Mouse (Mus musculus) lung, embryonic 15.5 days (tissue): Measurements from ENCODE around the gene Iqce. TPM values are rescaled to one million over a fixed set of nuclear protein-coding genes. Genes with fewer than 3 reads are reported as not detected.

Source experiments
- ATAC-seq: fragments of 200-750 bp; cut with Nextera tagmentation; 2 replicates; pipeline ENCODE4 v1.8.0; 2017; ENCODE audit warnings: moderate number of reproducible peaks, borderline replicate concordance; ENCODE audit not compliant: low FRiP score, low TSS enrichment; ENCODE audit errors: extremely low read depth
- H3K27ac ChIP-seq: fragments of 300-500 bp; sonication (generic); 2 replicates; pipeline ENCODE4 v1.5.1; 2015; ENCODE audit warnings: moderate library complexity, mild to moderate bottlenecking, inconsistent platforms
- H3K27me3 ChIP-seq: fragments of 300-500 bp; sonication (generic); 2 replicates; pipeline ENCODE4 v1.6.1; 2015; ENCODE audit warnings: inconsistent platforms
- H3K36me3 ChIP-seq: fragments of 300-500 bp; sonication (generic); 2 replicates; pipeline ENCODE4 v1.6.1; 2015; ENCODE audit warnings: inconsistent platforms
- H3K4me1 ChIP-seq: fragments of 300-500 bp; sonication (generic); 2 replicates; pipeline ENCODE4 v1.6.1; 2015; ENCODE audit warnings: inconsistent platforms
- H3K4me2 ChIP-seq: fragments of 300-500 bp; sonication (generic); 2 replicates; pipeline ENCODE4 v1.6.1; 2015; ENCODE audit warnings: inconsistent platforms, mild to moderate bottlenecking, moderate library complexity
- H3K4me3 ChIP-seq: fragments of 300-500 bp; sonication (generic); 2 replicates; pipeline ENCODE4 v1.5.1; 2015; ENCODE audit warnings: mild to moderate bottlenecking, inconsistent platforms
- H3K9ac ChIP-seq: fragments of 300-500 bp; sonication (generic); 2 replicates; pipeline ENCODE4 v1.6.1; 2015; ENCODE audit warnings: inconsistent platforms
- H3K9me3 ChIP-seq: fragments of 300-500 bp; sonication (generic); 2 replicates; pipeline ENCODE4 v1.6.1; 2016; ENCODE audit warnings: inconsistent platforms
- WGBS: fragments of 180-500 bp; shearing (Covaris S2); methylation state at CpG from one replicate; pipeline ENCODE4 v1.1.7; 2015; 5-methylcytosine and 5-hydroxymethylcytosine counted together
- polyA plus RNA-seq: library from polyadenylated mRNA; unstranded; fragments of >200 nt; fragmentation: Nextera tagmentation; extraction: Ambion mirVana; gene quantifications from 2 replicates; pipeline ENCODE4 v1.2.1, GENCODE M21; 2015

Gene Iqce
- polyA plus RNA-seq, 1 experiment from 2014 or later = 21.9 TPM

GRCm38 (mm10) chr5:140633432-140633831, 68.7 kb downstream of the Iqce start:
- H3K27me3 ChIP-seq = no peaks in the 10 kb centered on the region
- no peak overlapping the region for H3K27ac ChIP-seq
- no peak overlapping the region for H3K4me2 ChIP-seq
- peaks cover 8% of the 10 kb centered on the region; the same call in 1 of the 2 replicates for H3K4me1 ChIP-seq
- peaks cover 93% of the 10 kb centered on the region for H3K36me3 ChIP-seq
- no peaks in the 10 kb centered on the region for H3K9me3 ChIP-seq
- no peak overlapping the region for H3K9ac ChIP-seq
- no peak overlapping the region for H3K4me3 ChIP-seq
- no peak for ATAC-seq
- WGBS = 83% methylated on average over 7 of the region's 7 CpGs

GRCm38 (mm10) chr5:140628995-140629394, 73.2 kb downstream of the Iqce start:
- Histone ChIP-seq H3K9ac (no peak overlapping the region), H3K36me3 (peaks cover 94% of the 10 kb centered on the region), H3K27me3 (no peaks in the 10 kb centered on the region), H3K27ac (no peak overlapping the region), H3K9me3 (no peaks in the 10 kb centered on the region), H3K4me3 (no peak overlapping the region), H3K4me1 (no peaks in the 10 kb centered on the region), H3K4me2 (no peak overlapping the region)
- 89% methylated on average over 9 of the region's 9 CpGs for WGBS
- no peak for ATAC-seq

- Histone ChIP-seq H3K27me3 (no peaks in the 10 kb centered on the region), H3K36me3 (peaks cover 95% of the 10 kb centered on the region), H3K4me3 (no peak overlapping the region), H3K27ac (no peak overlapping the region), H3K9me3 (no peaks in the 10 kb centered on the region), H3K4me2 (no peak overlapping the region), H3K9ac (no peak overlapping the region), H3K4me1 (no peaks in the 10 kb centered on the region)
- WGBS = 91% methylated on average over 5 of the region's 5 CpGs
- no peak for ATAC-seq
These were observed 74.6 kb downstream of the Iqce start for GRCm38 (mm10) chr5:140627580-140627979.

- no peaks in the 10 kb centered on the region for H3K9me3 ChIP-seq
- H3K4me3 ChIP-seq = no peak overlapping the region
- H3K4me1 ChIP-seq = no peaks in the 10 kb centered on the region; the same call in 1 of the 2 replicates
- H3K36me3 ChIP-seq = peaks cover 81% of the 10 kb centered on the region
- H3K9ac ChIP-seq = no peak overlapping the region
- 93% methylated on average over 11 of the region's 13 CpGs for WGBS
- H3K4me2 ChIP-seq = no peak overlapping the region
- H3K27ac ChIP-seq = no peak overlapping the region
- no peaks in the 10 kb centered on the region for H3K27me3 ChIP-seq
- no peak for ATAC-seq
These were observed 77.2 kb downstream of the Iqce start for GRCm38 (mm10) chr5:140624961-140625360.

GRCm38 (mm10) chr5:140624238-140624637, 77.9 kb downstream of the Iqce start:
- H3K4me3 ChIP-seq = no peak overlapping the region
- H3K36me3 ChIP-seq = peaks cover 74% of the 10 kb centered on the region
- H3K4me1 ChIP-seq = no peaks in the 10 kb centered on the region; the same call in 1 of the 2 replicates
- no peak overlapping the region for H3K9ac ChIP-seq
- H3K9me3 ChIP-seq = no peaks in the 10 kb centered on the region
- no peaks in the 10 kb centered on the region for H3K27me3 ChIP-seq
- 94% methylated on average over 5 of the region's 5 CpGs for WGBS
- H3K27ac ChIP-seq = no peak overlapping the region
- no peak for ATAC-seq
- H3K4me2 ChIP-seq = no peak overlapping the region

- H3K4me2 ChIP-seq = no peak overlapping the region
- peaks cover 69% of the 10 kb centered on the region for H3K36me3 ChIP-seq
- ATAC-seq = no peak
- no peak overlapping the region for H3K9ac ChIP-seq
- 66% methylated on average over 4 of the region's 4 CpGs for WGBS
- no peaks in the 10 kb centered on the region for H3K27me3 ChIP-seq
- H3K9me3 ChIP-seq = no peaks in the 10 kb centered on the region
- H3K27ac ChIP-seq = no peak overlapping the region
- no peak overlapping the region for H3K4me3 ChIP-seq
- H3K4me1 ChIP-seq = no peaks in the 10 kb centered on the region; the same call in 1 of the 2 replicates
These were observed 78.4 kb downstream of the Iqce start for GRCm38 (mm10) chr5:140623791-140624190.

DNA sequence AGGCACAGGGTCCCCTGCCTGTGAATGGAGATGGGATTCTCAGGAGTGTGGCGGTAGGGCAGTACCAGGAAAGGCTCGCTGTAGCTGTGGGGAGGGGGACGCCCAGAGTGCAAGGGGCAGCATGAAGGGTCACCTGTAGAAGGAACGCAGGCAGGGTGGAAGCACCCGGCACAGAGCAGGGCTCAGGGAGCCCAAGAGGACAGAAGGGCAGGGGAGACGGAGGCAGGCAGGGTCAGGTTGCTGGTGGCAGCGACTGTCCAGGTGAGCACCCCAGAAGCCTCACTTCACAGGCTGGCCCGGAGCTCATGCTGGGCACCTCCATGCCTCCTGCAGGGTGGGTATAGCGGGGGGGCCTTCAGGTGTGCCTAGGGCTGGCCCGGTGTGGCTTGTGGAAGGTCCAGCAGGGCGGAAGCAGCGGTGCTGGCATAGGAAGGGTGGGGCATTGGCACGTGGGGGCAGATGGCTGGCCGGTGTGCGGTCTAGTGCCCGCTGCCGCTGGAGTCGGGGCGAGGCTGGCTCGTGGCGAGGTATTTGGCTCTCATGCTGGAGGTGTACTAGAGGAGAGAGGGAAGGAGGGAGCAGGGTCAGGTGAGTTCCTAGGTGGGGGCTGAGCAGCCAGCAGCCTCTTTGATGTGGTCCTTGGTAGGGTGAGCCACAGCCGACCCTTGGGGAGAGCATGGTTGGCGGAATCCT, 79.1 kb downstream of the Iqce start:
- H3K9me3 ChIP-seq = no peaks in the 10 kb centered on the region
- no peak overlapping the region for H3K4me3 ChIP-seq
- WGBS = 91% methylated on average over 23 of the region's 23 CpGs
- no peak overlapping the region for H3K27ac ChIP-seq
- no peaks in the 10 kb centered on the region; the same call in 1 of the 2 replicates for H3K4me1 ChIP-seq
- no peak for ATAC-seq
- peaks cover 62% of the 10 kb centered on the region for H3K36me3 ChIP-seq
- no peak overlapping the region for H3K9ac ChIP-seq
- no peak overlapping the region for H3K4me2 ChIP-seq
- H3K27me3 ChIP-seq = no peaks in the 10 kb centered on the region

- H3K9ac ChIP-seq = no peak overlapping the region
These were observed 80.7 kb downstream of the Iqce start for GRCm38 (mm10) chr5:140621517-140621916.

DNA sequence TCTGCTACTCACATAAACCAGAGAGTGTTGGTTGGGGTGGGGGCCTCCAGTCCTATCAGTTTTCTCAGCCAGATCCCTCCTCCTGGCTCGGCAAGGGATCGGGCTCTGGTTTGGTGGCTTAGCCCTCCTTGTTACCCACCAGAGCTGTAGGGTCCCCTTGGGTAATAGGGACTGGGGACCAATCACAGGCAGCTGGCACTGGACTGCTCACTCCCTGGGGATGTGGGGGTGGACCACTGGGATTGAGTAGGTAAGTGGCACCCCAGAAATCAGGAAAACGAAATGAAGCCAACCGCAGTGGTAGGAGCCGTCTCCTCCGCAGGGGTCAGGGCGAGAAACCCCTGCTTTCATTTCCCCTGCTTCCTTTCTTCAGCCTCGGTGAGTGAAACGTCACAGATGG, 81.1 kb downstream of the Iqce start:
- H3K4me1 ChIP-seq = no peaks in the 10 kb centered on the region; the same call in 1 of the 2 replicates
- WGBS = 77% methylated on average over 9 of the region's 9 CpGs
- no peaks in the 10 kb centered on the region for H3K27me3 ChIP-seq
- no peak overlapping the region for H3K4me2 ChIP-seq
- H3K9ac ChIP-seq = no peak overlapping the region
- peaks cover 42% of the 10 kb centered on the region for H3K36me3 ChIP-seq
- no peak overlapping the region for H3K4me3 ChIP-seq
- no peak for ATAC-seq
- H3K27ac ChIP-seq = no peak overlapping the region
- no peaks in the 10 kb centered on the region for H3K9me3 ChIP-seq

More at GRCm38 (mm10) chr5:140621517-140621916, 80.7 kb downstream of the Iqce start:
- Histone ChIP-seq H3K4me2 (no peak overlapping the region), H3K36me3 (peaks cover 46% of the 10 kb centered on the region), H3K27me3 (no peaks in the 10 kb centered on the region), H3K4me3 (no peak overlapping the region), H3K9me3 (no peaks in the 10 kb centered on the region), H3K27ac (no peak overlapping the region), H3K4me1 (no peaks in the 10 kb centered on the region; the same call in 1 of the 2 replicates)
- WGBS = 62% methylated on average over 10 of the region's 10 CpGs
- ATAC-seq = no peak

DNA sequence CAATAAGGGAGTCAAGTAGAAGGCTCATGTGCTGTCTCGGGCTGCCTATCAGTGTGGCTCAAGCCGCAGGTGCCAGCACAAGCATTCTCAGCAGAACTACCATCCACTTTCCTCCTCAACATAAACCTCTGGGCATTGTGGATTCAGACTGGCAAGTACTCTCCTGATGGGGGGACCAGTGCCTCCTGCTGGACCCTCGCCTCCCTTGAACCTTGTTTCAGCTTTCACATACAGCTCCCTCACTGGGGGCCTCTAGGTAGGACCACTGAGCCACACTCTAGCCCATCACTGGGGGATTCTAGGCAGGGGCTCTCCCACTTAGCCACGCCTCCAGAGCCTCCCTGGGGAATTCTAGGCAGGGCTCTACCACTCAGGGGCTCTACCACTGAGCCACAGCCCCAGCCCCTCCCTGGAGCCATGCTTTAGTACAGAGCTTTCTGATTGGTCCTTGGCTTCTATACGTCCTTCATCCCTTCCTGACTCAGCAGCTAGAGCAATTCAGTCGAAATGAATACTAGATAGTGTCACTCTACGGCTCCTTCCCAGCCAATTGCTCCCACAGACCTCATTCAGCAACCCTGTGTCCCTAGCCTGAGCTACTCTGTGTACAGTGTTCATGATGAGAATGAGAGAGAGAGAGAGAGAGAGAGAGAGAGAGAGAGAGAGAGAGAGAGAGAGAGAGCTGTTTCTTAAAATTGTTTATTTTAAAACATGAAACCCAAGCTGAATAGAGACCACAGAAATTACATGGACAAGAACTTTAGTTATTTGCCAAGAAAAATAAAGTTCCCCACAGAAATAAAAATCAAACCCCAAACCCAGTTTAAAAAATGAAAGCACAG, 82.1 kb downstream of the Iqce start:
- Histone ChIP-seq H3K9ac (no peak overlapping the region), H3K9me3 (no peaks in the 10 kb centered on the region), H3K36me3 (peaks cover 36% of the 10 kb centered on the region), H3K27me3 (no peaks in the 10 kb centered on the region), H3K4me2 (no peak overlapping the region), H3K27ac (no peak overlapping the region), H3K4me1 (no peaks in the 10 kb centered on the region; the same call in 1 of the 2 replicates), H3K4me3 (no peak overlapping the region)
- 58% methylated on average over 7 of the region's 7 CpGs for WGBS
- ATAC-seq = 0 out of 2 replicates have a peak, but pooled peaks have one; percentile 11

DNA sequence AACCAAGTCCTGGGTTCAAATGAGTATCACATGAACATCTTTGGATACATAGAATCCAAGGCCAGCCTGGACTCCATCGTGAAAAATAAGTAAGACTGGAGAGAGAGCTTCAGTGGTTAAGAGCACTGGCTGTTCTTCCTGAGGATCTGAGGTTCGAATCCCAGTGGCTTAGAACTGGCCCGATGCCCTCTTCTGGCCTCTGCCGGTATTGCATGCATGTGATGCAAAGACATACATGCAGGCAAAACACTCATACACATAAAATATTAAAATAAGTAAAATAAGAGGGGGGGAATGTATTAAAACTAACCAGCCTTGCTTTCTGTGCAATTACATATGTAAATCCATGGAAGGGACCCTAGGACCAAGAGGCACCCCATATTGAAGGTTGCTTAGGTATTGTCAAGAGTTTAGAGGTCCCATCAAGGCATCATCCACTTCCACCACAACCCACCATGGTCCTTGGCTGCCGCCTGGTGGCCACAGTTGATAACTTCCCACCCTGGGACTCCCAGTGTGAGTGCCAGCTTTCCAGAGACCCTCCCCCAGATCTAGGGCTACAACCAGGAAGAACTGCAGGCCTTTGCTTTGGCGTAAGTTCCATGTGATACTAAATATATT, 82.9 kb downstream of the Iqce start:
- 19% methylated on average over 6 of the region's 6 CpGs for WGBS
- Histone ChIP-seq H3K9ac (no peak overlapping the region), H3K27ac (no peak overlapping the region), H3K36me3 (peaks cover 30% of the 10 kb centered on the region), H3K4me2 (no peak overlapping the region), H3K4me3 (no peak overlapping the region), H3K9me3 (no peaks in the 10 kb centered on the region), H3K4me1 (no peaks in the 10 kb centered on the region; the same call in 1 of the 2 replicates), H3K27me3 (no peaks in the 10 kb centered on the region)
- ATAC-seq = no peak
